Mouse (Mus musculus) cerebellum, adult 18-20 months (tissue): ENCODE results near the gene Krt88.

ENCODE experiments used
- DNase-seq, 2 experiments: peaks; one replicate each; pipeline ENCODE4 v3.0.0; 2021

Krt88 gene

DNA sequence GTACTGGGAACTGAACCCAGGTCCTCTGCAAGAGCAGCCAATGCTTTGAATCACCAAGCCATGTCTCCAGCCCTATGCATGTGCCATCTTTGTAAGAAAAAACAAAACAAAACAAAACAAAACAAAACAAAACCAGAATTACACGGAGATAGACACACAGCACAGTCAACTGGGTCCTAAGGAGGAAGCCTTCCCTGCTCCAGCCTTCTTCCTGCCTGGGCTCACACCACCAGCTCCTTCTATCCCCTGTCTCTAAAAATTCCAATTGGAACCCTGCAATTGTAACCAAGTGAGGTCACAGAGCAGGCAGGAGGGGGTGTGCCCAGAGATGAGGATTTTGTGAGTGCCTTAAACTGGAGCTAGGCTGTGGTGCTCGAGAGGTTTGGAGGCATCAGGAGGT lies at the start of gene Krt88:
TSS of gene Krt88 (plus strand) at position 301 of the 400 bp plus-strand sequence.
- no peak for DNase-seq

DNA sequence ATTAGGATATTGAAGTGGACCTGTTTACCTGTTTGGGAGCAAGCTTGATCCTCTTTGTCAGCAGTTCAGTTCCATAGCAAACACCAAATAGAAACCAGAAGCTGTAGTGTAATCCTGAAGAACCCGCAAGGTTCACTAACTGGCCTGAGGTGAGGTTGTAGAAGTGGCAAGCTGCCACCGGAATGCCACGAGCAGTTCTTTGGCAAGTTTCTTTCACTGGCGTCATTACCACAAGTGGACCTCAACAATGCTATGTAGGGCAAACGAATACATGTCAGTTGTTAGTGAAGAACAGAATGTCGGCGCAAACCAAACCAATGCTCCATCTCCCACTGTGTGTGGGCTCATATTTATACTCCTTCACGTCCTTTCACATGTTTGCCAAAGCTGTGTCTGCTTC lies 49.3 kb upstream of the Krt88 start:
- no peak for DNase-seq

DNA sequence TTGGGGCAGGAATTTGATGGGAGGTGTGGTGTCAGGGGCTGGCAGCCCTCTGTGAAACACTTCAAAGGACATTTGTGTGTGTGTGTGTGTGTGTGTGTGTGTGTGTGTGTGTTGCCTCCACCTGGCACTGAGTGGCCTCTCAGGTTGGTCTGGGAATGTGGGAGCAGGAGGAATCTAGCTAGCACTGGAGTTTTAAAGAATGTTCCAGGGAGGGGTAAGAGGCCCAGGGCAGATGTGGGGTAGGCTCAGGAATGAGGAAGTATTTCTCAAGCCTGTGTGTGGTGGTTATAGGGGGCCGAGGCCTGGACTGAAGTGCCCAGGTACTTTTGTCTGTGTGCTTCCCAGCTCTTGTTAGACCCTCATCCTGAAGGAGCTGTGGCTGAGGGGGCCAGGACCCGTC lies 36.8 kb upstream of the Krt88 start, which contains the start of gene Krt7:
TSS of gene Krt7 (plus strand) at position 269 of the 400 bp plus-strand sequence.
- no peak for DNase-seq

- no peak for DNase-seq
These were observed 35.4 kb upstream of the Krt88 start for GRCm38 (mm10) chr15:101412188-101412587.

- no peak for DNase-seq
These were observed 33.5 kb upstream of the Krt88 start for GRCm38 (mm10) chr15:101413916-101414635.

DNA sequence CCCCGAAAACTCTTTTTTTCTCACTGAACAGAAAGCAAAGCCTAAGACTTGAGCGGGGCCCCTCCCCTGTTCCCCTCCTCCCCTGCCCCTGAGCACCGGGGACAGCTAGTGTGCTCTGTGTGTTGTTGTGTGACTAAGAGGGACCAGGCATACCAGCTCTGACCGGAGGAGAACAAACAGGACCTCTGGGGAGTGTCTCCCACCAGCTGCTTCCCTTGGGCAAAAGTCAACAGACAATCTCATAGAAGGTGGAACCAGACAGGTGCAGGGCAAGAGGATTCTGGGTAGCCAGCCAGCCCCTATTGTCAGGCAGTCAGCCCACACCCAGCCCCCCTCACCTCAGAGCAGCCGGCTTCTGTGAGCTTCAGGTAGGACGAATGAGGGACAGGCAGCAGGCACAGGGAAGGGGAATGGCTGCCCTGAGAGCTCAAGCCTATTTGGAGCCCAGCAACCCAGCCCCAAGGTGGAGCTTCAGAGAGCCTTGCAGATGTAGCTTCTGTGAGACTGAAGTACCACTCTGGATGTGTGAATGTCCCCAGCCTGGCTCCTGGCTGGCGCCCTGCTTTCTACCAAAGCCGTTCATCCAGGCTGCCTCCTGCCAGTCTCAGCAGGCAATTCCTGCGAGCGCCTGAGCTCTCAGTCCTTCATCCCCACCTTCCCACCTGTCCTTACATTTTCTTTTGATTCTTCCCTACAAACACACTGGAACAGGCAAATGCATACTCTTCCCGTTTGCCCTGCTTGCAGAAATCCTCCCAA lies 32.6 kb upstream of the Krt88 start:
- peak; percentile 41 for DNase-seq

DNA sequence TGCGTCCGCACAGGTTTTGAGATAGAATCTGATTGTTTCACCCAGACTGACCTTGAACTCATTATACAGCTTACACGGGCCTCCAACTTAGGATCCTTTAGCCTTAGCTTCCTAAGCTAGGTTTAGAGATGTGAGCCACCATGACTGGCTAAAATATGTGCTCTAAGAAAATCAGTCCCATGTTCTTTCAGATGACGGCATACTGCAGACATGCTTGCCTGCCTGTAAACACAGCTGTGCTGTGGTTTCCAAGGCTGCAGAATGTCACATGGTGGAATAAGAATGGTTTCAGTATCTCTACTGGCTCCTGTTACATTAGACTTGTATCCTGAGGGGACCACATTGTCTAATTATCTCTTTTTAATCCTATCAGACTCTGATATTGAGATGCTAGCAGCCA lies 28.6 kb upstream of the Krt88 start:
- DNase-seq: no peak

GRCm38 (mm10) chr15:101420903-101421302 lies 26.6 kb upstream of the Krt88 start:
- DNase-seq: no peak

DNA sequence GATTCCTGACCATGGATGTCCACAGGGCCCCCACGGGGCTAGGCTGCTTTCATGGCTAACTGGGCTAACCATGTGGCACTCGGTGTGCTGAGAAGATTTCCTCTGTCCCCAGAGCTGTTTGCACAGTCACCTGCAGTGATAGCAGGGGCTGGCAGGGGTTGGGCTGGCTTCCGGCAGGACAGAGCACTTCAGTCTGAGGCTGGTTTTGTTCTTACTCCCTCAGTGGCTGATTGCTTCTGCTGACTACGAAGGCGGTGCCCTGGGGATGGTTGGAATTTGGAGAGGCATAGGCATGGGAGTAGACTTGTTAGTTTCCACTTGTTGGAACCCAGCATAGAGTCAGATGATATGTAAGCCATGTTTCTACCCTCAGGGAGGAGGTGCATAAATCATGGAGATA lies 22.6 kb upstream of the Krt88 start:
- DNase-seq: no peak

- DNase-seq: no peak
These were observed 10.9 kb upstream of the Krt88 start for GRCm38 (mm10) chr15:101436611-101437010.

- no peak for DNase-seq
These were observed 9.0 kb upstream of the Krt88 start, which contains the start of gene Krt87 for GRCm38 (mm10) chr15:101438555-101438954. Gene Krt87 (minus strand): TSS chr15:101438804.

- no peak for DNase-seq
These were observed 6.7 kb upstream of the Krt88 start for GRCm38 (mm10) chr15:101440837-101441236.

GRCm38 (mm10) chr15:101446572-101446971 lies 972 bp upstream of the Krt88 start:
- DNase-seq: no peak

- DNase-seq: peak; percentile 75 to 79
These were observed 5.7 kb downstream of the Krt88 start for GRCm38 (mm10) chr15:101453093-101453736.

GRCm38 (mm10) chr15:101454774-101455173 lies 7.2 kb downstream of the Krt88 start:
- DNase-seq: no peak

- DNase-seq: no peak
These were observed 7.7 kb downstream of the Krt88 start for GRCm38 (mm10) chr15:101455292-101455691.

- no peak for DNase-seq
These were observed 8.3 kb downstream of the Krt88 start for GRCm38 (mm10) chr15:101455891-101456290.

- no peak for DNase-seq
These were observed 10.9 kb downstream of the Krt88 start for GRCm38 (mm10) chr15:101458361-101458930.

- DNase-seq: no peak
These were observed 11.7 kb downstream of the Krt88 start for GRCm38 (mm10) chr15:101459283-101459682.

DNA sequence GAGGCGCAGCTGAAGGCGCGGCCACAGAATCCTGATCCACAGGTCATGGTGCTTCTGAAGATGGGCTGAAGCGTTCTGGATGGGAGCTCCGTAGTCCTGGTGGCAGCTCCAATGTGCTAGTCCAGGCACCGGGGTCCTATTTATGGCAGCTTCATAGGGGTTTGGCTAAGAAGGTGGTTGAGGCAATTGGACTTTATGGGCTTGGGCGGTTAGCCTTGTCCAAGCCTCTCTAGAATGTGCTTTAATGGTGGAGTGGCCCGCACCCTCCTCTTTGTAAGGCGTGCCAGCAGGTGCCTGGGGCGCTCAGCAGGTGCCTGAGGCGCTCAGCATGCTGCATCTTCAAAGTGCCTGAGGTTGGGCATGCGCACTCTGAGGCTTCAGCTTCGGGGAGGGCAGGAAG lies 16.1 kb downstream of the Krt88 start, which contains the start of gene Krt81:
TSS of gene Krt81 (minus strand) at position 101 of the 400 bp plus-strand sequence.
- DNase-seq: no peak

DNA sequence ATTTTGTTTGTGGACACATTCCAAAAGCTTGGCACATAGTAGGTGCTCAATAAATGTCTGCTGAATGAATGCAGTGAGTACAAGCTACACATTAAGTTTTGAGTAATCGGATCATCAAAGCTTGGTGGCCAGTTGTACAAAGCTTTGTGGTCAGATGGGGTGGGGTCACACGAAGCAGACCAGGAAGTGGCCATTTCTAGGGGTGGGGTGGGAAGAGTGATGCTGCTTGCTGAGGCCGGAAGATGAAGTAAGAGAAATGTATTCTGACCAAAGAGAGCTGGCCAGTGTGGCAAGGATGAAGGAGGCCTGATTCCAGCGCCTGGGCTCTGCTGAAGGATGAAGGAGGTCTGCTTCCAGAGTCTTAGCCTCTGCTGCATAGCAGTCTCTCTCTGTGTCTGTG lies 21.5 kb downstream of the Krt88 start:
- DNase-seq: no peak

- DNase-seq: no peak
These were observed 25.5 kb downstream of the Krt88 start, which contains the start of gene Krt86 for GRCm38 (mm10) chr15:101472952-101473528. Gene Krt86 (plus strand): TSS chr15:101473478.
